Mouse (Mus musculus): ENCODE results near the gene Babam2. TPM values are rescaled to one million over a fixed set of nuclear protein-coding genes. Genes with fewer than 3 reads are reported as not detected.

Babam2 gene
- polyA plus RNA-seq, 1 experiment from 2014 or later, result 47.9 TPM

GRCm38 (mm10) chr5:32085971-32086370 is 388.5 kb downstream of the Babam2 start:
- H3K9ac ChIP-seq, result no peak overlapping the region
- H3K4me2 ChIP-seq (replicated peaks), result no peak overlapping the region
- no peak overlapping the region for H3K27ac ChIP-seq
- no peaks in the 10 kb centered on the region for H3K9me3 ChIP-seq
- H3K4me3 ChIP-seq, result no peak overlapping the region
- H3K4me1 ChIP-seq, result peaks cover 23% of the 10 kb centered on the region
- H3K36me3 ChIP-seq, result no peaks in the 10 kb centered on the region
- H3K27me3 ChIP-seq, result no peaks in the 10 kb centered on the region
- 90% methylated on average over 2 of the region's 2 CpGs for WGBS
- ATAC-seq (ENCODE audit: low FRiP score, low read depth), result no peak

DNA sequence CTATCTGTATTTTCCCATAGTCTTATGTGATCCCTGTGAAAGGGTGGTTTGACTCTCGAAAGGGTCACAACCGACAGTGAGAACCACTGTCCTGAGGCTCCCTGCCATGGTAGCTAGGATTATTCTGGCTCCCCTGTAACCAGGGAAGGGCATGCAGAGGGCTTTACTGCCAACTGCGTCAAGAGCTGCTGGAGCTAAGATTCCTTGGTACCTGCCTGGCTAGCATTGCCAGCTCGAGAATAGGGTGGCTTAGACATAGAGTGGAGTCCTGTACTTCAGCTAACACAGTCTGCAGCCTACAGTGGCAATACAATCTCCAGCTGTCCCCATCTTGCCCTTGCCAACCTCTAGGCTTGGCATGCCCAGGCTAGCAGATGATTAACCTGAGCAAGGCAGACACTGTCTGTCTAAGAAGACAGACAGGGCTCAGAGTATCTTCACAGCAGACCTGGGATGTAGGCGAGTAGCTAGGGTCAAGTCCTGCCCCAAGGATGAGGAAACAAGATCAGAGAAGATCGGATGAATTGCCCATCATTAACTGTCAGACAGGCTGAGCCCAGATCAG is 389.1 kb downstream of the Babam2 start:
- no peak overlapping the region for H3K4me2 ChIP-seq (replicated peaks)
- H3K4me1 ChIP-seq, result peaks cover 18% of the 10 kb centered on the region
- WGBS, result 84% methylated on average over 6 of the region's 6 CpGs
- H3K4me3 ChIP-seq, result no peak overlapping the region
- ATAC-seq (ENCODE audit: low FRiP score, low read depth), result no peak
- H3K36me3 ChIP-seq, result no peaks in the 10 kb centered on the region
- no peaks in the 10 kb centered on the region for H3K9me3 ChIP-seq
- no peak overlapping the region for H3K27ac ChIP-seq
- no peak overlapping the region for H3K9ac ChIP-seq
- H3K27me3 ChIP-seq, result no peaks in the 10 kb centered on the region

DNA sequence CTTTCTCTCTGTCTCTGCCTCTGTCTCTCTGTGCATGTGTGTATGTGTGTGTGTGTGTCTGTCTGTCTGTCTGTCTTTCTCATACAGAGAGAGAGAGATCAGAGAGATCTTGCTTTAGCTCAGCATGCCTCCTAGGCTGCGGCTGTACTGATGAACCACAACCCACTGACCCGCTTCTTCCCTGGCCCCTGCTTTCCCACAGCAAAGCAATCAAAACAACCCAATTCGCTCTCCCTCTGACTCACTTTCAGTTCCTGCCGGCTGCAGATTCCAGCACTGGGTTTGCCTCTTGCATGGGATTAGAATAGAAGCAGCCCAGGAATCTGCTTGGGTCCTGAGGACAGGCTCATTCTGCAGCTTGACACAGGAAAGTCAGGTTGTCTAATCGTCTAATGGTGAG is 392.0 kb downstream of the Babam2 start:
- WGBS, result 50% methylated on average over 5 of the region's 5 CpGs
- Histone ChIP-seq H3K9me3 (no peaks in the 10 kb centered on the region), H3K4me3 (no peak overlapping the region), H3K27me3 (no peaks in the 10 kb centered on the region), H3K9ac (no peak overlapping the region), H3K4me1 (peaks cover 9% of the 10 kb centered on the region), H3K27ac (no peak overlapping the region), H3K4me2 (replicated peaks) (no peak overlapping the region), H3K36me3 (no peaks in the 10 kb centered on the region)
- no peak for ATAC-seq (ENCODE audit: low FRiP score, low read depth)

GRCm38 (mm10) chr5:32092281-32092680 is 394.8 kb downstream of the Babam2 start:
- H3K9me3 ChIP-seq, result no peaks in the 10 kb centered on the region
- no peak overlapping the region for H3K27ac ChIP-seq
- H3K36me3 ChIP-seq, result no peaks in the 10 kb centered on the region
- no peaks in the 10 kb centered on the region for H3K4me1 ChIP-seq
- no peaks in the 10 kb centered on the region for H3K27me3 ChIP-seq
- no peak overlapping the region for H3K4me2 ChIP-seq (replicated peaks)
- ATAC-seq (ENCODE audit: low FRiP score, low read depth), result no peak
- H3K4me3 ChIP-seq, result no peak overlapping the region
- H3K9ac ChIP-seq, result no peak overlapping the region

DNA sequence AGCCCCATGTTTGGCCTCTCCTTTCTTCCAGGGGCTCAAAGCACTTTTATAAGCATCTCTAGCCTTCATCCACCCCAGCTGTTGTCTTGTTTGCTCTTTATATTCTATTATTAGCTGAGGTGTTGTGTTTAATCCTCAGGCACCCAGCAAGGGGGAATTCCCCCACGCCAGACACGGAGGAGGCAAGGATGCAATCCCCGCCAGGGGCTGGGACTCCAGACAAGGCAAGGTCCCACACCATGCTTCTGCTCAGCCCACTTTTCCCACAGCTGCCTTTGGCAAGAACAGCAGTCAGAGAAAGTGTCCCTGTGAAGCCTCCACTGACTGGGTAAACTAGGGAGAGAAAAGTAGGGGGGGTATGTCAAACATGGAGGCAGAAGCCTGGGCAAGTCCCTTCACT is 401.2 kb downstream of the Babam2 start:
- no peak overlapping the region for H3K4me2 ChIP-seq (replicated peaks)
- H3K9ac ChIP-seq, result no peak overlapping the region
- H3K4me3 ChIP-seq, result no peak overlapping the region
- no peaks in the 10 kb centered on the region for H3K9me3 ChIP-seq
- no peak overlapping the region for H3K27ac ChIP-seq
- ATAC-seq (ENCODE audit: low FRiP score, low read depth), result no peak
- WGBS, result 73% methylated on average over 3 of the region's 3 CpGs
- H3K27me3 ChIP-seq, result no peaks in the 10 kb centered on the region
- no peaks in the 10 kb centered on the region for H3K36me3 ChIP-seq
- H3K4me1 ChIP-seq, result peaks cover 21% of the 10 kb centered on the region

GRCm38 (mm10) chr5:32102484-32102883 is 405.0 kb downstream of the Babam2 start:
- Histone ChIP-seq H3K4me3 (no peak overlapping the region), H3K4me1 (peaks cover 21% of the 10 kb centered on the region), H3K4me2 (replicated peaks) (no peak overlapping the region), H3K9ac (no peak overlapping the region), H3K27me3 (no peaks in the 10 kb centered on the region), H3K9me3 (no peaks in the 10 kb centered on the region), H3K27ac (no peak overlapping the region), H3K36me3 (no peaks in the 10 kb centered on the region)
- WGBS, result 9% methylated on average over 5 of the region's 5 CpGs
- ATAC-seq (ENCODE audit: low FRiP score, low read depth), result 0 out of 2 replicates have a peak, but pooled peaks have one; percentile 29

DNA sequence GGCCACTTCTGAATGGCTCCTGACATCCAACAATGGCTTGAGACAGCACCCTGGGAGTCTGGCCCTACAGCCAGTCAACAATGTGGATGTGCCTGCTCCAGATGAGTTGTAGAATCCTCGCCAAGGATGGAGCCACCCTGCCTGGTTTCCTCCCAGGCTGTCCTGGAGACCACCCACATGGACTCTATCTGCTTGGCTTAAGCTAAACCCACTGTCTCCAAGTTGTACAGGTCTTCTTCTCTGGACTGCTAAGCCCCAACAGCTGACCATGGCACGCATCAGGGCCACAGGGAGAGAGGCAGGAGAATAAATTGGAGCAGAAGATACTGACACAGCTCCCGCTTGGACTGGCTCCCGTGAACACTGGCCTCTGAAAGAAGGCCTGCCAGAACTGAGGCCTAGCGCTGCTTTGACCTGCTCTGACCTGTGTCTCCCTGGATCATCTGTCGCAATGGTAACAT is 405.5 kb downstream of the Babam2 start:
- no peak overlapping the region for H3K27ac ChIP-seq
- no peak for ATAC-seq (ENCODE audit: low FRiP score, low read depth)
- no peaks in the 10 kb centered on the region for H3K36me3 ChIP-seq
- WGBS, result 85% methylated on average over 6 of the region's 6 CpGs
- H3K9ac ChIP-seq, result no peak overlapping the region
- no peak overlapping the region for H3K4me2 ChIP-seq (replicated peaks)
- H3K9me3 ChIP-seq, result no peaks in the 10 kb centered on the region
- peaks cover 21% of the 10 kb centered on the region for H3K4me1 ChIP-seq
- no peaks in the 10 kb centered on the region for H3K27me3 ChIP-seq
- no peak overlapping the region for H3K4me3 ChIP-seq

- peaks cover 21% of the 10 kb centered on the region for H3K4me1 ChIP-seq
- no peaks in the 10 kb centered on the region for H3K27me3 ChIP-seq
- ATAC-seq (ENCODE audit: low FRiP score, low read depth), result no peak
- no peaks in the 10 kb centered on the region for H3K9me3 ChIP-seq
- no peak overlapping the region for H3K9ac ChIP-seq
- H3K4me2 ChIP-seq (replicated peaks), result no peak overlapping the region
- H3K27ac ChIP-seq, result no peak overlapping the region
- no peaks in the 10 kb centered on the region for H3K36me3 ChIP-seq
- whole genome bisulfite sequencing, result 89% methylated on average over 1 of the region's 1 CpGs
- H3K4me3 ChIP-seq, result no peak overlapping the region
Measured at GRCm38 (mm10) chr5:32103545-32103944, 406.1 kb downstream of the Babam2 start.

DNA sequence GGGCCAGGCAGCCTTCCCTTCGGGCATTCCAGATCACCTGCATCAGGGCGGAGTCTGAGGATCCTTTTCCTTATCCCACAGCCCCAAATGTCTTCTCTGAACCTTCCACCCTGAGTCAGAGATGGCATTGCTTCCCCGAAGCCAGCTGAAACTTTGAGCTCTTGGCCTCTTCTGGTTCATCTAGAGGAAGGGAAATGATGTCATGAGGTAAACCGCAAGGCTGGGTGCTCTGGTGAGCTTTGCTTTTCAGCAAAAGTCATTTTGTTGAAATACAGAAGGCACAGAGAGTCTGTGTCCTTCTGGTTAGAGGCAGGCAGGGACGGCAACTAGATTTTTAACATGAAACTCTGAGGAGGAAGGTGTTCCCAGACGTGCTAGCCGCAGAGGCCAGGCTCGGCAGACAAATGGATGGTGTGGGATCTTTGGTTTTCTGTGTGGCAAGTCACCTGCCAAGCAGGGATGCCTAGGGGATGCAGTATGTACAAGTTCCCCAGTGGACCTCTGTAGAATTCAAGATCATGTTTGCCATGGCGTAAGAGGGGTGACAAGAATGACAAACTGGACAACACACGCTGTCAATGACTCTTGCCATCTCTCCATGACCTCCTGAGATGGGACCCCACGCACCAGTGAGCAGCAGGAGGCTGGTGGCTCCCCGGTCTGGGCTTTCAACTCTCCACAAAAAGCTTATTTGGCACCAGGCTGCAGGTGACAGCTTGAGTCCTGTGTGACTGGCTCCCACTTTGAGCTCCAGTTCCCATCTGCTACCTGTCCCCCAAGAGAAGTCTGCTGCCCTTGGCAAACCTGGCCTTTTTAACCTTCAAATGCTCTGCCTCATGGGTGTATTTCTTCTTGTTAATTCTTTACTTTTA is 406.9 kb downstream of the Babam2 start:
- Histone ChIP-seq H3K36me3 (no peaks in the 10 kb centered on the region), H3K4me1 (peaks cover 21% of the 10 kb centered on the region), H3K9me3 (no peaks in the 10 kb centered on the region), H3K4me2 (replicated peaks) (no peak overlapping the region), H3K4me3 (no peak overlapping the region), H3K27ac (no peak overlapping the region), H3K9ac (no peak overlapping the region), H3K27me3 (no peaks in the 10 kb centered on the region)
- 82% methylated on average over 12 of the region's 12 CpGs for WGBS
- ATAC-seq (ENCODE audit: low FRiP score, low read depth), result no peak

- H3K9ac ChIP-seq, result no peak overlapping the region
- no peak overlapping the region for H3K4me2 ChIP-seq (replicated peaks)
- no peaks in the 10 kb centered on the region for H3K36me3 ChIP-seq
- no peak overlapping the region for H3K4me3 ChIP-seq
- H3K27me3 ChIP-seq, result no peaks in the 10 kb centered on the region
- no peak for ATAC-seq (ENCODE audit: low FRiP score, low read depth)
- WGBS, result 82% methylated on average over 5 of the region's 5 CpGs
- H3K9me3 ChIP-seq, result no peaks in the 10 kb centered on the region
- H3K4me1 ChIP-seq, result peaks cover 17% of the 10 kb centered on the region
- no peak overlapping the region for H3K27ac ChIP-seq
Measured at GRCm38 (mm10) chr5:32106473-32107140, 409.1 kb downstream of the Babam2 start.

DNA sequence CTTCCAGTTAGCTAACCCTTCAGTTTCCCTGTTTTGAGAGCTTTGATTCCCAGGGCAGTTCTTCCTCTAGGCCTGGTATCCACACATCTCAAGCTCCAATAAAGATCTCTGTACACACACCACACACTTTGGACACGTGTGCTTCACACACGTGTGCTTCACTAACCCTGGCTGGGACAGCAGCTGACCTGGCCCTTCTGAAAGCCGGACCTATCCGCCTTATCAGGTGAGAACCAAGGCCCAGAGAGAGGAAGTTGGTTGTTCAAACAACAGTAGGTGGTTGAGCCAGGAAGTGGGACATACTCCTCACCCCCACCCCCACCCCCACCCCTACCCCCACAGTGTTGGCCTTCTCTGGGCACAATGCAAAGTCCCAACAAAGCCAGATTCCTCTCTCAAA is 413.2 kb downstream of the Babam2 start:
- no peak overlapping the region for H3K4me2 ChIP-seq (replicated peaks)
- no peak overlapping the region for H3K27ac ChIP-seq
- H3K36me3 ChIP-seq, result no peaks in the 10 kb centered on the region
- H3K4me3 ChIP-seq, result no peak overlapping the region
- WGBS, result 90% methylated on average over 4 of the region's 4 CpGs
- H3K4me1 ChIP-seq, result no peaks in the 10 kb centered on the region
- no peak overlapping the region for H3K9ac ChIP-seq
- ATAC-seq (ENCODE audit: low FRiP score, low read depth), result no peak
- H3K9me3 ChIP-seq, result no peaks in the 10 kb centered on the region
- H3K27me3 ChIP-seq, result no peaks in the 10 kb centered on the region

- 74% methylated on average over 7 of the region's 7 CpGs for WGBS
- Histone ChIP-seq H3K4me2 (replicated peaks) (no peak overlapping the region), H3K27ac (no peak overlapping the region), H3K4me1 (no peaks in the 10 kb centered on the region), H3K9me3 (no peaks in the 10 kb centered on the region), H3K4me3 (no peak overlapping the region), H3K36me3 (no peaks in the 10 kb centered on the region), H3K9ac (no peak overlapping the region), H3K27me3 (no peaks in the 10 kb centered on the region)
- no peak for ATAC-seq (ENCODE audit: low FRiP score, low read depth)
Measured at GRCm38 (mm10) chr5:32112206-32112916, 414.9 kb downstream of the Babam2 start.
